Mouse (Mus musculus): Measurements from ENCODE around the gene Nat8.
"Not testable (repeated sequence)": the region's sequence is repeated elsewhere in the genome, so short reads cannot be mapped to it uniquely, and the experiment has no call there.

The Nat8 gene

DNA sequence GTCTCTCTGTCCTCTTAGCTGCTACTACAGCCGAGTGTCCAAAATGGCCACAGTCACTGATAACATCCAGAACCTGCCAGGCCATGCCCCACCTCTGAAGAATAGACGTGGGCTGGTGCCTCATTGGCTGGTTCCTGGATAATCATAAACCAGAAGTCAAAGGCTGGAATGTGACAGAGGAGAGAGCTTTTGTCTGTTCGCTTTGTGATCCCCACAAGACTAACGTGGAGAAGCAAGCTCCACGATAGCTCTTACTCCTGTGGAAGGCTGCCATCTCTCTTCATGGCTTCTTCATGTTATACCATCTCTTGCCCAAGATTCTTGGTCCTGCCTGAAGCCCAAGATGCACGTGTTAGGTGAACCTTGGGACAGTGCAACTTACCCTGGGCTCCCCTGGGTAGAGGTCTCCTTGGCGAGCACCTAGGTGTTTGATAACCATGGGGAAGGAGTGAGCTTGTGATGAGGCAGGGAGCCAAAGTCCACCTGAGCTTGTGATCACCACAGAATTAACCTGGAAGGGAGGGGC, at the start of gene Nat8:
Gene Nat8 (minus strand): TSS at position 287 of the 526 bp plus-strand sequence.
- no peak for DNase-seq

GRCm38 (mm10) chr6:85869006-85869405, 37.1 kb upstream of the Nat8 start, which contains the start of gene Nat8f2:
TSS of gene Nat8f2 (minus strand) at chr6:85869158.
- DNase-seq, result not testable (repeated sequence)

DNA sequence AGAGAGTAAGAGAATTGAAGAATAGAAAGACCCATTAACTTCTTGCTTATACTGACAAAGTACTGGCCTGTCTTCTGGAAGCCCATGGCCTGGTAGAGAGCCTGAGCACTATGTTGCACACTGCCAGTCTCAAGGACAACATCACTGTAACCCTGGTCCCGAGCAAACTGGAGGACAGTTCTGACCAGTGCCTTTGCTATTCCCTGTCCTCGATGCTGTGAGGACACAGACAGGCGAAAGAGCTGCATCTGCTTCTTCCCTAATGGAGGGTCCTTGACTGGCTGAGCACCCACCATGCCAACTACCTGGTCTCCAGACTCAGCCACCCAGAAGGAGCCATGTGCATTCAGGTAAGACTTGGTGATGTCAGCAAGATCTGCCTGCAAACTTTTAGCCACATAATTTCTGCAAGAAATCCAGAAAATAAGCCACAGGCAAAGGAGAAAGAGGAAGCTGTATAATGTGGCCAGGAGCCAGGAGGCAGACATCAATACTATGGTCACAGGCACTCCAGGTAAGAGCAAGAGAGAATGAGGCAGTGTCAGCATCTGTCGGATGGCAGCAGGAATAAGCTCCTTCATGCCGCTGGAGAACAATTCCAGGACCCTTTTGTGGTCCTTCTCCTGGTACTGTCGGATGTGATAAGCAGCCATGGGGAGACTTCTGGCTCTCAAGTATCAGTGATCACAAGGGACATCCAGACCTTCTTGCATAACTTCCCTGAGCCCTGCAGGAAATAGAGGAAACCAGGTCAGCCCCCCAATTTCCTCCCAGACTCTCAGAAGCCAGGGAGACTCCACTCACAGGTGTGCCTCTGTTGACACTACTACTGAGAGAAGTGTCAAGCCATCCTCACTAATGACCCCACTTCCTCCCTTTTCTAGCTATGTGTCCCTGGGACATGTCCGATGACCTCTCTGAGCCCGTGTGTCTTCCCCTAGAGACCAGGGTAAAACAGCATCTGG, 36.1 kb upstream of the Nat8 start:
- DNase-seq, result no peak

- DNase-seq, result not testable (repeated sequence)
Observed at GRCm38 (mm10) chr6:85866995-85867394, 35.1 kb upstream of the Nat8 start.

GRCm38 (mm10) chr6:85866166-85866565, 34.3 kb upstream of the Nat8 start:
- not testable (repeated sequence) for DNase-seq

DNA sequence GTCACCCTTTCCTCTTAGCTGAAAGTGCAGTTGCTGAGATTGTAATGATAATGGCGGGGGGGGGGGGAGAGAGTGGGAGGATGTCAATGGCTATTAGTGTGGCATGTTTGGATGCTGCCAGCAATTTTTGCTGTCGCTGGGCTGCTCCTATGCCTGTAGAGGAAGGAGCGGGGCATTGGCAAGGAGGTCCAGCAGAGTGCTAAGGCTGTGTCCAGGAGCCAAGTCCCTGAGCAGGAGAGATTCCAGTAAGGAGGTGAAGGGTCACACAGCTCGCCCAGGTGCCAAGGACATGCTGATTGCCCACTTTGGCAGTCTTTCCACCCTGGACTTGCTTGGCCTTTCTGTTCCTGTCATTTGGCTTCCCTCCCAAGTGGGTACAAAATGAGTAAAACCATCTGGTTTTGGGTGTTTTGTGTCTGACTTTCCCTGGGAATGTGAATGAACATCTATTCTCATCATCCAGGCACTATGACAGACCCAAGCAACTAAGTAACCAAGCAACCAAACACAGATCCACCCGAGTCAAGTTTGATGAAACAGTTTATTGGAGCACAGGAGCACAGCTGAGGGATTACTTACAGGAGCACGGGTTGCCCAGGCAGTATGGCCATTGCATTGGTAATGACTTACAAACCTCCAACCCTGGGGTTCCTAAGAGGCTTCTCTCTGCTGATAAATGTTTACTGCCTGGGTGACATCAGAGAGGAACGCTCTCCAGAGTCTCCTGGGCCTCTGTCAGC, 33.2 kb upstream of the Nat8 start:
- DNase-seq, result not testable (repeated sequence)

DNA sequence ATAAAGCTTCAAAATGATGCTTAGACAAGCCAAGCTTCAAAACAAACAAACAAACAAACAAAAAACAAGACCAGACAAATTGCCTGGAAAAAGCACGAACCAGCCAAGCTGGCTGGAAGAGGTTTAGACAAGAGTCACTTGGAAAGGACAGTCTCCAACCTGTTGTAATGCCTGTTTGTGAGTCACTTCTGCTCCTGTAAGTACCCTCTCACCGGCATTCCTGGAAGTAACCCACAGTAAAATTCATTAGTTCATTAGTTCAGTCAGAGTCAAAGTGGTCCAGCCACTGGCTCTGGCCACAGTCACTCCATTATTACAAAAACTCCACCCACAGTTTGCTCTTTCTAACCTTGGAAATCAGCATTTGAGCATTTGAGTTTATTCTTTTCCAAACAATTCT, 32.0 kb upstream of the Nat8 start:
- DNase-seq, result no peak

DNA sequence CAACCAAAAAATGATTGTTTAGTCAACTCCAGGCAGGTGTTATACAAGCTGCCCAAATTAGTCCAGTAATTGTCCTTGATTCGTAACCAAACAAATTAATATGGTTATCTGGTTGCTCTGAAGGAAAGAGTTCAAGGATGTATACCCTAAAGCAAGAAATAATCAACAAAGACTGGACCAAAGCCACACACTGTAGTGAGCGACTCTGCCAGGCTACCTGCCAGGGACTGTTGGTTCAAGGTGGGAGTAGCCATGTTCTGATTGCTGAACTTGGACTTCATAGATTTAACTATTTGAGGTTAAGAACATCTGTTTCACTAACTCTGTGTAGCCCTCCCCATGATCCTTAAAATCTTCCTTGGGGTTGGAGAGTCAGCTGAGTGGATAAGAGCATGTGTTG, 31.3 kb upstream of the Nat8 start:
- no peak for DNase-seq

DNA sequence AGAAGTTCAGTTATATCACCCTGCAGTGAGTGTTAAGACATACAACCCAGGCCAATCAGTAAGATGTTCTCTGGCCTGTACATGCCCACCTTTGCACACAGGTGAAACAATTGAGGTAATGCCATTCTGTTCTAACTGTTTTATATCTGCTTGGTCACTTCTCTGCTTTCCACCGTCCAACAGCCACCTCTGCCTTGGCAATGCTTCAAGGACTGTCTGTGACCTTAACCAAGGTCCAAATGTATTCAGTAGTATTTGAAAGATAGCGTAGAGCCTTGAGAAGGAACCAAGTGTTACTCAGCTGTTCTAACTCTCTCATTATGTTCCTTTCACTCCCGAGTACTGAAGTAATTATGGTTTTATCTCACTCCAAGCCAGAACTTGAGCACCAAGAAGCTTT, 30.7 kb upstream of the Nat8 start:
- no peak for DNase-seq

GRCm38 (mm10) chr6:85861247-85861646, 29.4 kb upstream of the Nat8 start:
- DNase-seq, result no peak

GRCm38 (mm10) chr6:85856194-85856678, 24.4 kb upstream of the Nat8 start:
- peak; percentile 10 to 43 for DNase-seq

DNA sequence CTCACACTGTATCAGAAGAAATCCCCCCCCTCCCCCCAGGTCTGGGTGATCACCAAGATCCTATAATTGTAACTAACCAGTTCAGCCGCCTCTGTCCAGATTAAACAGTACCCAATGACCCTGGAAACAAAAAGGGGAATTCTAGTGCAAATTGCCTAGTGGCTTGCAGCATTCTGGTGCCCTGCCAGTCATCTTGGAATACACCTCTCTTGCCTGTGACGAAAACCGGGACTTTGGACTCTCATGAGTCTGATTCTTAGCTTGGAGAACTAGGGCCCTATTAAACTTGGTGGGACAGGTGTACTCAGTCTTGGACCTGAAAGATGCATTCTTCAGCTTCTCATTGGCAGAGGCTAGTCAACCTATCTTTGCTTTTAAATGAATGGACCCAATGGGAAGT, 21.6 kb upstream of the Nat8 start:
- no peak for DNase-seq

- DNase-seq, result no peak
Observed at GRCm38 (mm10) chr6:85851062-85851773, 19.3 kb upstream of the Nat8 start.

DNA sequence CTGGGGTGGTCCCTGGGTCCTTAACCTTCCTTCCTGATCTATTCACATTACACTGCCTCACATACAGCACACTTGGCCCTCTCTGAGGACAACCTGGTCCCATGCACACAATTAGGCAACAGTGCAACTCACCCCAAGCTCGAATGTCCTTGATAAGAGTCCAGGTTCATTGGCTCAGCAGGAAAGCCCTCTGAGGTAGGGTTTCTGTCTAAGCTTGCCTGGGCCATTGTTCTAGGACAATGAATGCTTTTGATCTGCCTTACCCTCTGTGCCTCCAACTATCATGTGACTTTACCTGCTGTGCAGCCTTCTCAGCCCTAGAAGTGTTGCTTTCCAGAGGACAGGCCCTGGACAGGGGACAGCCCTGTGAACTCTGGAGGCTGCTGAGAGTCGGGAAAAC, 17.4 kb upstream of the Nat8 start:
- DNase-seq, result no peak

GRCm38 (mm10) chr6:85848140-85848539, 16.3 kb upstream of the Nat8 start:
- no peak for DNase-seq

DNA sequence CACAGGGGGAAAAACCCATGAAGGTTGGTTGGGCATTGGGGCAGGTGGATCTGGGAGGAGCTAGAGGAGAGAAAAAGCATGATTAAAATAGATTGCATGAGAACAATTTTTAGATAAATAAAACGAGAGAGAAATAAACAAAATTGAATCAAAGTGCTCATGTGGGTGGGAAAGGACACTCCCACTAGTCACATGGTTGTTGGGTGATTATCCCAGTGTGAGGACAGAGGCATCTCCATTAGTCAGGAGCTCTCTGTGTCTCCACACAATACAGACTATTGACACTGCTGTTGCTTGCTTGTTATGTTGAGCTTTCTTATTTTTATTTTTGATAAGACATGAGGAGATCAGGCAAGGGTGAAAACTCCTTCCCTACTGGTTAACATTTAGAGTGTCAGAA, 15.0 kb upstream of the Nat8 start:
- DNase-seq, result no peak

DNA sequence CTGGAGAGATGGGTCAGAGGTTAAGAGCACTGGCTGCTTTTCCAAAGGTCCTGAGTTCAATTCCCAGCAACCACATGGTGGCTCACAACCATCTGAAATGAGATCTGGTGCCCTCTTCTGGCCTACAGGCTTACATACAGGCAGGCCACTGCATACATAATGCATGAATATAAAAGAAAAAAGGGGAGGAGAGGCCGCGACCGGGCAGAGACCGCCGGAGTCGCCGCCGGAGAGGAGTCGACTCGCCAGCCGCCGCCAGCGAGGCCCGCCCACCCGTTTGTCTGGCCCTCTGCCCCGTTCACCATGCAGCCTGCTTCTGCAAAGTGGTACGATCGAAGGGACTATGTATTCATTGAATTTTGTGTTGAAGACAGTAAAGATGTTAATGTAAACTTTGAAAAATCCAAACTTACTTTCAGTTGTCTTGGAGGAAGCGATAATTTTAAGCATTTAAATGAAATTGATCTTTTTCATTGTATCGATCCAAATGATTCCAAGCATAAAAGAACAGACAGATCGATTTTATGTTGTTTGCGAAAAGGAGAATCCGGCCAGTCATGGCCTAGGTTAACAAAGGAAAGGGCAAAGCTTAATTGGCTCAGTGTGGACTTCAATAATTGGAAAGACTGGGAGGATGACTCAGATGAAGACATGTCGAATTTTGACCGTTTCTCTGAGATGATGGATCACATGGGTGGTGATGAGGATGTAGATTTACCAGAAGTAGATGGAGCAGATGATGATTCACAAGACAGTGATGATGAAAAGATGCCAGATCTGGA, 12.0 kb upstream of the Nat8 start:
- DNase-seq, result not testable (repeated sequence)

- no peak for DNase-seq
Observed at GRCm38 (mm10) chr6:85839982-85840381, 8.1 kb upstream of the Nat8 start.

- DNase-seq, result no peak
Observed at GRCm38 (mm10) chr6:85838674-85839073, 6.8 kb upstream of the Nat8 start.

- DNase-seq, result peak in 1 of 2 experiments; percentile 14
Observed at GRCm38 (mm10) chr6:85837307-85837706, 5.4 kb upstream of the Nat8 start.

DNA sequence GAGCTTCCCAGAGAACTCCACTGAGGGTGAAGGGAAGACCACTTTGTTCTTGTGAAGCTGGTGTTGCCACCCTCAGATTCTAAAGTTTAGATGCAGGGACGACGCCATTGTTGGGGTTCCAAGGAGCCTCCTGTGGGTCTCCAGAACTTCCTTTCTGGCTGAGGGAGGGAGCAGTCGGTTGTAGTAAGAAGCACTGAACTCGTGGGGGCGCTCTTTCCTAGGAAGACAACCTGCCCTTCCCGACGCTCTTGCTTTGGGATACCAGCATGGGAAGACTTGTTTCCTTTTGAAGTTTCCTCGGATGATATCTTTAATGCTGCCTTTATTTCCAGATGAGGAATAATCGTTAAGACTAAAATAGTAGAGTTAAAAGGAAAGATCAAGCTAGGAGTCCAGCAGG, 4.9 kb upstream of the Nat8 start:
- DNase-seq, result peak; percentile 35 to 50

DNA sequence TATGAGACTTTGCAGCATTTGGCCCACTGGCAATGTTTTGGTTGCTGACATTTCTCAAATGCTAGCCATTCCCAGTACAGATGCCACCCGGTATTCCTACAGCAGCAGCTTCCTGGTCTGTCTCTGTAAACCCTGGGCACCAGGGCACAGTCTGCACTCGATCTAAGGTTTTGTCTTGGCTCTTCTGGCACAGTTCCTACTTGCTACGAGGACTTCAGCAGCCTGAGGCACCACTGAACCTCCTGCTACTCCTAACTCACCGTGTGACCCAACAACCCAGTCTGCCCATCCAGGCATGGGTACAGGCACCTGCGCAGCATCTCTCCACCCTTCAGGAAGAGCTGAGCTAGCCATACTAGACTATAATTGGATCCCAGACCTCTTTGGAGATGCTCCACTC, 4.2 kb upstream of the Nat8 start:
- DNase-seq, result not testable (repeated sequence)
